13 mouse cellular contexts compared by ENCODE assay signal in the genomic region with DNA sequence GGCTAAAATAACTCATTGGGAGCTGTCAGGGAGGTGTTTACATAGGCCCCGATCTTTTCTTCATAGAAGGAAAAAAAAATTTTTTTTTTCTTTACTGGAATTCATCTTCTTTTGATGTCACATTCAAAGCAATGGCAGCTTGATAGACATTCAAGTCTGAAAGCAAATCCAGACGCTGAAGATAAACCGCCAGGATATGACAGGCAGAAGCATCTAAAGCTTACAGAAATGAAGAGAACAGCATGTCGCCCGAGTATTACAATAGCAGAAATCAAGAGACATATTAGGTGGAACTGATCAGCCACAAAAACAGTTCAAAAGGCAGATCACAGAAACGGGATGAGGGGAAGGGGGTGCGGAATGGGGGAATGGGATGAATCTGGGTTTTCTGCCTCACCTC.
A peak's percentile ranks its signal among the peaks of the same experiment; 100 is the strongest.
DNase-seq lines count a peak whose midpoint lies in the region; ATAC-seq lines count a peak whose summit lies in the region.
"Had no signal": no experiment of that assay in that cellular context is flagged by ENCODE, and none has a peak within 500 bp of the region (broad histone marks: within the 10 kb centered on the region; RNA-seq: fewer than 3 reads in every experiment).

No protein-coding gene starts in this region.

- peaks cover 58% of the 10 kb centered on the region for H3K4me1 ChIP-seq in heart, embryonic 11.5 days (ENCODE audit: control insufficient read depth, insufficient read depth, low read length)
- H3K4me1 ChIP-seq in liver, embryonic 11.5 days (replicated peaks; ENCODE audit: control insufficient read depth, insufficient read depth, low read length) = peaks cover 42% of the 10 kb centered on the region
- peaks cover 91% of the 10 kb centered on the region for H3K4me1 ChIP-seq in embryonic facial prominence, embryonic 10.5 days

- peak overlapping the region; percentile 96 for H3K27ac ChIP-seq in heart, embryonic 11.5 days (ENCODE audit: low read depth, low read length)
- H3K27ac ChIP-seq in liver, embryonic 11.5 days (ENCODE audit: low read depth, low read length) = 0 out of 2 replicates have a peak overlapping the region, but pooled peaks have one; percentile 15
- H3K27ac ChIP-seq in embryonic facial prominence, embryonic 10.5 days (replicated peaks) = peak overlapping the region; percentile 63; the same call in 1 of the 2 replicates

- H3K36me3 ChIP-seq in heart, embryonic 11.5 days (ENCODE audit: control insufficient read depth, insufficient read depth, low read length) = no peaks in the 10 kb centered on the region
- no peaks in the 10 kb centered on the region for H3K36me3 ChIP-seq in liver, embryonic 11.5 days (ENCODE audit: control insufficient read depth, insufficient read depth, low read length)
- H3K36me3 ChIP-seq in embryonic facial prominence, embryonic 10.5 days (replicated peaks) = no peaks in the 10 kb centered on the region
- H3K36me3 ChIP-seq: liver, embryonic 12.5 days had no signal

- H3K27me3 ChIP-seq in heart, embryonic 11.5 days (ENCODE audit: control insufficient read depth, insufficient read depth, low read length) = no peaks in the 10 kb centered on the region
- H3K27me3 ChIP-seq in liver, embryonic 11.5 days (replicated peaks; ENCODE audit: control insufficient read depth, insufficient read depth, low read length) = no peaks in the 10 kb centered on the region
- 0 out of 2 replicates have a peak, but pooled peaks cover 6% of the 10 kb centered on the region for H3K27me3 ChIP-seq in embryonic facial prominence, embryonic 10.5 days (replicated peaks; ENCODE audit: low read depth, poor library complexity, severe bottlenecking)
- H3K27me3 ChIP-seq: liver, embryonic 12.5 days had no signal

- H3K9me3 ChIP-seq in heart, embryonic 11.5 days (replicated peaks; ENCODE audit: control insufficient read depth, low read length) = no peaks in the 10 kb centered on the region
- H3K9me3 ChIP-seq in liver, embryonic 11.5 days (ENCODE audit: control insufficient read depth, low read length) = no peaks in the 10 kb centered on the region
- no peaks in the 10 kb centered on the region for H3K9me3 ChIP-seq in embryonic facial prominence, embryonic 10.5 days
- H3K9me3 ChIP-seq: liver, embryonic 12.5 days had no signal

- H3K4me3 ChIP-seq in heart, embryonic 11.5 days (ENCODE audit: low read depth, low read length) = no peak overlapping the region
- H3K4me3 ChIP-seq in liver, embryonic 11.5 days (ENCODE audit: low read depth, low read length) = no peak overlapping the region
- H3K4me3 ChIP-seq in embryonic facial prominence, embryonic 10.5 days = no peak overlapping the region

- no peak for ATAC-seq in heart, embryonic 11.5 days (replicated peaks; ENCODE audit: insufficient number of reproducible peaks, low FRiP score, low TSS enrichment)
- ATAC-seq in liver, embryonic 11.5 days (replicated peaks; ENCODE audit: low FRiP score) = no peak
- ATAC-seq: liver, embryonic 12.5 days had no signal

- H3K9ac ChIP-seq in heart, embryonic 11.5 days (ENCODE audit: low read depth, low read length) = peak overlapping the region; percentile 40; the same call in 1 of the 2 replicates
- H3K9ac ChIP-seq in liver, embryonic 11.5 days (ENCODE audit: low read depth, low read length) = no peak overlapping the region

- 58% methylated on average over 7 of the region's 7 CpGs for WGBS in heart, embryonic 11.5 days (ENCODE audit: insufficient replicate concordance)
- 63% methylated on average over 7 of the region's 7 CpGs for WGBS in liver, embryonic 11.5 days
- 61% methylated on average over 7 of the region's 7 CpGs for WGBS in embryonic facial prominence, embryonic 10.5 days

- H3K4me2 ChIP-seq in heart, embryonic 11.5 days = peak overlapping the region; percentile 67
- no peak overlapping the region; the same call in 1 of the 2 replicates for H3K4me2 ChIP-seq in liver, embryonic 11.5 days

- DNase-seq in heart, adult 18-20 months = no peak
- DNase-seq in liver, embryonic 11.5 days (ENCODE audit: low spot score) = no peak
- DNase-seq in liver = no peak
- no peak for DNase-seq in embryonic facial prominence, embryonic 10.5 days (ENCODE audit: low spot score)
- DNase-seq in naive thymus-derived CD4-positive, alpha-beta T cell, adult 2 months (ENCODE audit: low read depth) = peak; percentile 60
- DNase-seq in c-Kit-positive CD71-positive TER-119-positive erythroid progenitor cells, embryonic 14.5 days (ENCODE audit: low spot score) = no peak
- no peak for DNase-seq in testis, postnatal 14 days (ENCODE audit: low spot score)
- DNase-seq: adrenal gland, postnatal 36 days; cerebellum, adult 2 months; gastrocnemius, postnatal 36 days; right cerebral cortex, adult 18-20 months had no signal

Comparison
In these comparisons a context has a peak if more than half of its experiments do, and no peak if none do; other contexts are left out.
1. H3K27ac ChIP-seq: peak in every context shown above with its lines; median percentile 96 in heart, embryonic 11.5 days; 63 in embryonic facial prominence, embryonic 10.5 days; 15 in liver, embryonic 11.5 days.